Mouse (Mus musculus) cortical plate, adult 2 months (tissue): ENCODE measurements around the gene Hic2.

ENCODE experiments used
- CTCF ChIP-seq: fragments of 200-500 bp; IDR thresholded peaks from 2 replicates; pipeline ENCODE4 v1.5.1; 2011; ENCODE audit warnings: mild to moderate bottlenecking, control low read depth, low read length; ENCODE audit not compliant: insufficient read depth; ENCODE audit errors: extremely low read depth
- POLR2A ChIP-seq: fragments of 200-500 bp; IDR thresholded peaks from 2 replicates; pipeline ENCODE4 v1.6.1; 2011; ENCODE audit warnings: mild to moderate bottlenecking, low read length, control low read depth; ENCODE audit not compliant: insufficient read depth; ENCODE audit errors: extremely low read depth

- TF ChIP-seq CTCF, result no peak
- TF ChIP-seq POLR2A, result no peak
These were observed 47.9 kb upstream of the Hic2 start for GRCm38 (mm10) chr16:17185475-17185874.
